Mouse (Mus musculus): ENCODE measurements around the gene Nfatc2. TPM values are rescaled to one million over a fixed set of nuclear protein-coding genes. Genes with fewer than 3 reads are reported as not detected.

Gene Nfatc2
- polyA plus RNA-seq, 1 experiment from 2014 or later = 13.2 TPM

- Histone ChIP-seq H3K4me2 (ENCODE audit: low read length) (peak overlapping the region; percentile 75), H3K9me3 (ENCODE audit: control insufficient read depth, low read length) (no peaks in the 10 kb centered on the region), H3K4me1 (ENCODE audit: control insufficient read depth in 2 of 2, insufficient read depth in 2 of 2, low read length in 2 of 2) (peaks cover 27 to 50% of the 10 kb centered on the region in 2 experiments), H3K36me3 (ENCODE audit: control insufficient read depth, insufficient read depth, low read length) (no peaks in the 10 kb centered on the region), H3K27me3 (ENCODE audit: control insufficient read depth, insufficient read depth, low read length) (peaks cover 11% of the 10 kb centered on the region), H3K27ac (replicated peaks in 1 of 2; ENCODE audit: control insufficient read depth in 1 of 2, insufficient read depth in 1 of 2, low read depth in 2 of 2, low read length in 2 of 2) (peak overlapping the region in 1 of 2 experiments; percentile 92; a peak in 1 of 4 replicates), H3K9ac (ENCODE audit: low read length) (peak overlapping the region; percentile 88), H3K4me3 (ENCODE audit: control insufficient read depth in 1 of 2, insufficient read depth in 1 of 2, low read depth in 1 of 2, low read length in 2 of 2) (peak overlapping the region; percentile 70 to 78; a peak in 2 of 4 replicates)
- ATAC-seq (ENCODE audit: insufficient number of reproducible peaks, insufficient read depth, low FRiP score, low read depth) = no peak
- 31% methylated on average over 10 of the region's 10 CpGs for WGBS
Observed at GRCm38 (mm10) chr2:168590556-168590955, 10.9 kb downstream of the Nfatc2 start.

GRCm38 (mm10) chr2:168590168-168590551, 11.3 kb downstream of the Nfatc2 start:
- Histone ChIP-seq H3K36me3 (ENCODE audit: control insufficient read depth, insufficient read depth, low read length) (no peaks in the 10 kb centered on the region), H3K27me3 (ENCODE audit: control insufficient read depth, insufficient read depth, low read length) (peaks cover 11% of the 10 kb centered on the region), H3K4me3 (ENCODE audit: control insufficient read depth in 1 of 2, insufficient read depth in 1 of 2, low read depth in 1 of 2, low read length in 2 of 2) (peak overlapping the region; percentile 70 to 78), H3K4me1 (ENCODE audit: control insufficient read depth in 2 of 2, insufficient read depth in 2 of 2, low read length in 2 of 2) (peaks cover 30 to 54% of the 10 kb centered on the region in 2 experiments), H3K4me2 (ENCODE audit: low read length) (peak overlapping the region; percentile 75), H3K9ac (ENCODE audit: low read length) (peak overlapping the region; percentile 88), H3K9me3 (ENCODE audit: control insufficient read depth, low read length) (no peaks in the 10 kb centered on the region), H3K27ac (replicated peaks in 1 of 2; ENCODE audit: control insufficient read depth in 1 of 2, insufficient read depth in 1 of 2, low read depth in 2 of 2, low read length in 2 of 2) (peak overlapping the region; percentile 78 to 92)
- WGBS = 2% methylated on average over 29 of the region's 38 CpGs
- peak; percentile 36; the same call in 1 of the 2 replicates for ATAC-seq (ENCODE audit: insufficient number of reproducible peaks, insufficient read depth, low FRiP score, low read depth)

- peak overlapping the region; percentile 88 for H3K9ac ChIP-seq (ENCODE audit: low read length)
- H3K36me3 ChIP-seq (ENCODE audit: control insufficient read depth, insufficient read depth, low read length) = no peaks in the 10 kb centered on the region
- no peak for ATAC-seq (ENCODE audit: insufficient number of reproducible peaks, insufficient read depth, low FRiP score, low read depth)
- WGBS = 3% methylated on average over 21 of the region's 21 CpGs
- H3K27ac ChIP-seq (replicated peaks in 1 of 2; ENCODE audit: control insufficient read depth in 1 of 2, insufficient read depth in 1 of 2, low read depth in 2 of 2, low read length in 2 of 2) = peak overlapping the region; percentile 78 to 92
- H3K27me3 ChIP-seq (ENCODE audit: control insufficient read depth, insufficient read depth, low read length) = peaks cover 11% of the 10 kb centered on the region
- H3K4me1 ChIP-seq (ENCODE audit: control insufficient read depth in 2 of 2, insufficient read depth in 2 of 2, low read length in 2 of 2) = peaks cover 35 to 58% of the 10 kb centered on the region in 2 experiments
- peak overlapping the region; percentile 70 to 78 for H3K4me3 ChIP-seq (ENCODE audit: control insufficient read depth in 1 of 2, insufficient read depth in 1 of 2, low read depth in 1 of 2, low read length in 2 of 2)
- H3K4me2 ChIP-seq (ENCODE audit: low read length) = peak overlapping the region; percentile 75
- no peaks in the 10 kb centered on the region for H3K9me3 ChIP-seq (ENCODE audit: control insufficient read depth, low read length)
Observed at GRCm38 (mm10) chr2:168589368-168590167, 11.9 kb downstream of the Nfatc2 start.

- Histone ChIP-seq H3K9ac (ENCODE audit: low read length) (peak overlapping the region; percentile 88), H3K27ac (replicated peaks in 1 of 2; ENCODE audit: control insufficient read depth in 1 of 2, insufficient read depth in 1 of 2, low read depth in 2 of 2, low read length in 2 of 2) (peak overlapping the region; percentile 78 to 92), H3K4me3 (ENCODE audit: control insufficient read depth in 1 of 2, insufficient read depth in 1 of 2, low read depth in 1 of 2, low read length in 2 of 2) (peak overlapping the region; percentile 70 to 78), H3K36me3 (ENCODE audit: control insufficient read depth, insufficient read depth, low read length) (no peaks in the 10 kb centered on the region), H3K4me2 (ENCODE audit: low read length) (peak overlapping the region; percentile 75), H3K27me3 (ENCODE audit: control insufficient read depth, insufficient read depth, low read length) (peaks cover 11% of the 10 kb centered on the region), H3K4me1 (ENCODE audit: control insufficient read depth in 2 of 2, insufficient read depth in 2 of 2, low read length in 2 of 2) (peaks cover 41 to 66% of the 10 kb centered on the region in 2 experiments), H3K9me3 (ENCODE audit: control insufficient read depth, low read length) (no peaks in the 10 kb centered on the region)
- WGBS = 20% methylated on average over 11 of the region's 11 CpGs
- no peak for ATAC-seq (ENCODE audit: insufficient number of reproducible peaks, insufficient read depth, low FRiP score, low read depth)
Observed at GRCm38 (mm10) chr2:168588591-168589367, 12.7 kb downstream of the Nfatc2 start.

GRCm38 (mm10) chr2:168587159-168587558, 14.3 kb downstream of the Nfatc2 start:
- Histone ChIP-seq H3K9ac (ENCODE audit: low read length) (peak overlapping the region; percentile 88), H3K4me1 (ENCODE audit: control insufficient read depth in 2 of 2, insufficient read depth in 2 of 2, low read length in 2 of 2) (peaks cover 49 to 77% of the 10 kb centered on the region in 2 experiments), H3K4me2 (ENCODE audit: low read length) (no peak overlapping the region), H3K27me3 (ENCODE audit: control insufficient read depth, insufficient read depth, low read length) (peaks cover 11% of the 10 kb centered on the region), H3K27ac (replicated peaks in 1 of 2; ENCODE audit: control insufficient read depth in 1 of 2, insufficient read depth in 1 of 2, low read depth in 2 of 2, low read length in 2 of 2) (peak overlapping the region; percentile 55 to 92; a peak in 3 of 4 replicates), H3K9me3 (ENCODE audit: control insufficient read depth, low read length) (no peaks in the 10 kb centered on the region), H3K4me3 (ENCODE audit: control insufficient read depth in 1 of 2, insufficient read depth in 1 of 2, low read depth in 1 of 2, low read length in 2 of 2) (no peak overlapping the region), H3K36me3 (ENCODE audit: control insufficient read depth, insufficient read depth, low read length) (no peaks in the 10 kb centered on the region)
- no peak for ATAC-seq (ENCODE audit: insufficient number of reproducible peaks, insufficient read depth, low FRiP score, low read depth)
- WGBS = 79% methylated on average over 8 of the region's 8 CpGs

GRCm38 (mm10) chr2:168586512-168586911, 14.9 kb downstream of the Nfatc2 start:
- Histone ChIP-seq H3K36me3 (ENCODE audit: control insufficient read depth, insufficient read depth, low read length) (no peaks in the 10 kb centered on the region), H3K27ac (replicated peaks in 1 of 2; ENCODE audit: control insufficient read depth in 1 of 2, insufficient read depth in 1 of 2, low read depth in 2 of 2, low read length in 2 of 2) (peak overlapping the region; percentile 87 to 92; a peak in 3 of 4 replicates), H3K4me3 (ENCODE audit: control insufficient read depth in 1 of 2, insufficient read depth in 1 of 2, low read depth in 1 of 2, low read length in 2 of 2) (no peak overlapping the region), H3K4me1 (ENCODE audit: control insufficient read depth in 2 of 2, insufficient read depth in 2 of 2, low read length in 2 of 2) (peaks cover 49 to 79% of the 10 kb centered on the region in 2 experiments), H3K9me3 (ENCODE audit: control insufficient read depth, low read length) (no peaks in the 10 kb centered on the region), H3K9ac (ENCODE audit: low read length) (peak overlapping the region; percentile 18; the same call in 1 of the 2 replicates), H3K27me3 (ENCODE audit: control insufficient read depth, insufficient read depth, low read length) (peaks cover 11% of the 10 kb centered on the region), H3K4me2 (ENCODE audit: low read length) (peak overlapping the region; percentile 31; the same call in 1 of the 2 replicates)
- ATAC-seq (ENCODE audit: insufficient number of reproducible peaks, insufficient read depth, low FRiP score, low read depth) = no peak
- WGBS = 36% methylated on average over 12 of the region's 12 CpGs

GRCm38 (mm10) chr2:168584857-168585256, 16.6 kb downstream of the Nfatc2 start:
- WGBS = 37% methylated on average over 6 of the region's 6 CpGs
- peaks cover 54 to 85% of the 10 kb centered on the region in 2 experiments for H3K4me1 ChIP-seq (ENCODE audit: control insufficient read depth in 2 of 2, insufficient read depth in 2 of 2, low read length in 2 of 2)
- H3K9me3 ChIP-seq (ENCODE audit: control insufficient read depth, low read length) = no peaks in the 10 kb centered on the region
- peak overlapping the region; percentile 31 for H3K4me2 ChIP-seq (ENCODE audit: low read length)
- peak overlapping the region; percentile 31; the same call in 1 of the 2 replicates for H3K9ac ChIP-seq (ENCODE audit: low read length)
- peak; percentile 63 for ATAC-seq (ENCODE audit: insufficient number of reproducible peaks, insufficient read depth, low FRiP score, low read depth)
- H3K27ac ChIP-seq (replicated peaks in 1 of 2; ENCODE audit: control insufficient read depth in 1 of 2, insufficient read depth in 1 of 2, low read depth in 2 of 2, low read length in 2 of 2) = peak overlapping the region; percentile 85 to 92
- no peaks in the 10 kb centered on the region for H3K36me3 ChIP-seq (ENCODE audit: control insufficient read depth, insufficient read depth, low read length)
- no peak overlapping the region for H3K4me3 ChIP-seq (ENCODE audit: control insufficient read depth in 1 of 2, insufficient read depth in 1 of 2, low read depth in 1 of 2, low read length in 2 of 2)
- H3K27me3 ChIP-seq (ENCODE audit: control insufficient read depth, insufficient read depth, low read length) = peaks cover 2% of the 10 kb centered on the region

Data from heart, embryonic 14.5 days (tissue).